Mouse (Mus musculus) neural tube, postnatal 0 days (tissue): ENCODE data around the gene 5730507C01Rik. TPM values are rescaled to one million over a fixed set of nuclear protein-coding genes. Genes with fewer than 3 reads are reported as not detected.

Experiments used
- polyA plus RNA-seq: library from polyadenylated mRNA; unstranded; fragments of >200 nt; fragmentation: Nextera tagmentation; extraction: Ambion mirVana; gene quantifications from 2 replicates; pipeline ENCODE4 v1.2.1, GENCODE M21; 2015

The 5730507C01Rik gene
- 2.5 and 3.5 TPM in 2 replicates for polyA plus RNA-seq

DNA sequence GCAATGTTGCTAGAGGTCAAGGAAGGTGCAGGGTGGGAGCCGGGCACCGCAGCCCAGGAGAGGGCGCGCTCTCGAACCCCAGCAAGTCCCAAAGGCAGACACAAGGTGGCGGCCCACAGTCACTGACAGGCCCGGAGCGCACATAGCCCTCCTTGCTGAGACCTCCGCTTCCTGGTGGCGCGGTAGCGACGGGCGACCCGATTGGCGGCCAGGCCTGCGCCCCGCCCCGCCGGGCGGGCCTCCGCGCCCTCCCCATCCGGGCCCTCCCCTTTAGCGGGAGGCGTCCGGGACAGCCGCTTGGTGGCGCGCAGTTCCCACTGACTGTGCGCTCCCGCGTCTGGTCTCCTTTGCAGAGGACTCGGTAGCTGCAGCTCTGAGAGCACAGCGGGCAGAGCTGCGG is at the start of gene 5730507C01Rik:
Gene 5730507C01Rik (plus strand): TSS at position 340 of the 400 bp plus-strand sequence.

